In the genomic region with DNA sequence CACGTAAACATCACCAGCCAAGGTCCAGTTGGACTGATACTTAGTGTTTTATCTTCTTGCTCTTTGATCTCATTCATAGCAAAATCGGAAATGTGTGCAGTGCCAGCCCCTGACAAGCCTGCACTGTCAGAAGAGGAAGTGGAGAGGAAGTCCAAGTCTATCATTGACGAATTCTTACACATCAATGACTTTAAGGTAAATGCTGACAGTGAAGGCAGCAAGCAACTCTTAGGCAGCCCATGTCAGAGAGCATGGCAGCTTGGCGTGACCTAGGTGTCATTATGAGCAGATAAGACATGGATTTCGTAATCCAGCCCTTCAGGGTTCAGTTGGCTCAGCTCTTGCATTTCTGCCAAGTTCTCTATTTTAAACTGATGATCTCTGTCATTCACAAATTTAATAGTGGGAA, we compare ENCODE assay signal across 19 mouse cellular contexts. TPM values are rescaled to one million over a fixed set of nuclear protein-coding genes. Genes with fewer than 3 reads are reported as not detected.
DNase-seq lines count a peak whose midpoint lies in the region; ATAC-seq and TF ChIP-seq lines count a peak whose summit lies in the region.
"Had no signal": no experiment of that assay in that cellular context is flagged by ENCODE, and none has a peak within 500 bp of the region (broad histone marks: within the 10 kb centered on the region; RNA-seq: fewer than 3 reads in every experiment).

No protein-coding gene starts in this region.

- DNase-seq in heart, adult 8-10 months (ENCODE audit: low spot score) = peak; percentile 11
- DNase-seq in heart, embryonic 10.5 days (ENCODE audit: low spot score) = no peak
- peak; percentile 12 for DNase-seq in A20 (ENCODE audit: low read depth, low spot score)
- peak; percentile 6 for DNase-seq in adipocyte (ENCODE audit: low spot score)
- no peak for DNase-seq in forebrain, embryonic 14.5 days (ENCODE audit: low spot score)
- DNase-seq in kidney, adult 2 months = no peak
- DNase-seq: cerebellum, postnatal 10 days; kidney, adult 11 months; kidney, postnatal 10 days; layer of hippocampus, adult 9-11 months; right cerebral cortex, postnatal 14 days; thymus, postnatal 36 days had no signal

- 79% methylated on average over 5 of the region's 5 CpGs for WGBS in heart, embryonic 10.5 days
- 45% methylated on average over 5 of the region's 5 CpGs for WGBS in intestine, postnatal 0 days
- WGBS in forebrain, embryonic 14.5 days = 89% methylated on average over 5 of the region's 5 CpGs
- WGBS in midbrain, embryonic 15.5 days = 91% methylated on average over 5 of the region's 5 CpGs
- 63% methylated on average over 5 of the region's 5 CpGs for WGBS in kidney, adult 2 months

- TF ChIP-seq POLR2A in kidney, adult 2 months (IDR thresholded peaks at IDR 0.05; ENCODE audit: low read depth, low read length) = no peak

- H3K9me3 ChIP-seq in heart, embryonic 10.5 days = no peaks in the 10 kb centered on the region
- H3K9me3 ChIP-seq in intestine, postnatal 0 days (ENCODE audit: control insufficient read depth) = no peaks in the 10 kb centered on the region
- H3K9me3 ChIP-seq in forebrain, embryonic 14.5 days (replicated peaks; ENCODE audit: control insufficient read depth, low read length) = no peaks in the 10 kb centered on the region
- no peaks in the 10 kb centered on the region for H3K9me3 ChIP-seq in midbrain, embryonic 15.5 days
- H3K9me3 ChIP-seq: forebrain, embryonic 12.5 days; G1E; hindbrain, embryonic 13.5 days; lung, embryonic 15.5 days had no signal

- no peak for TF ChIP-seq CTCF in intestine, postnatal 0 days (IDR thresholded peaks at IDR 0.05; ENCODE audit: low read depth)
- TF ChIP-seq CTCF in kidney, adult 2 months (conservative IDR thresholded peaks at IDR 0.05; ENCODE audit: insufficient read depth, insufficient read length, low read depth, low read length) = no peak

- H3K27ac ChIP-seq in heart, embryonic 10.5 days = no peak overlapping the region
- H3K27ac ChIP-seq in intestine, postnatal 0 days (ENCODE audit: low read depth, low read length) = peak overlapping the region; percentile 85; the same call in 1 of the 2 replicates
- H3K27ac ChIP-seq in forebrain, embryonic 14.5 days (ENCODE audit: low read depth, low read length) = no peak overlapping the region
- H3K27ac ChIP-seq in midbrain, embryonic 15.5 days = no peak overlapping the region
- no peak overlapping the region for H3K27ac ChIP-seq in kidney, adult 2 months (ENCODE audit: insufficient read depth, low read depth, low read length)
- H3K27ac ChIP-seq: forebrain, embryonic 12.5 days; hindbrain, embryonic 13.5 days; lung, embryonic 15.5 days had no signal

- H3K4me1 ChIP-seq in heart, embryonic 10.5 days = peaks cover 7% of the 10 kb centered on the region; the same call in 1 of the 2 replicates
- H3K4me1 ChIP-seq in intestine, postnatal 0 days (replicated peaks; ENCODE audit: control insufficient read depth, insufficient read depth, low read length) = no peaks in the 10 kb centered on the region
- no peaks in the 10 kb centered on the region for H3K4me1 ChIP-seq in forebrain, embryonic 14.5 days (ENCODE audit: control insufficient read depth, insufficient read depth, low read length)
- no peaks in the 10 kb centered on the region for H3K4me1 ChIP-seq in midbrain, embryonic 15.5 days
- H3K4me1 ChIP-seq in kidney, adult 2 months (ENCODE audit: control insufficient read depth, insufficient read depth, low read length) = no peaks in the 10 kb centered on the region
- H3K4me1 ChIP-seq: forebrain, embryonic 12.5 days; hindbrain, embryonic 13.5 days; lung, embryonic 15.5 days had no signal

- no peak overlapping the region for H3K9ac ChIP-seq in intestine, postnatal 0 days (ENCODE audit: low read depth, low read length)
- H3K9ac ChIP-seq in forebrain, embryonic 14.5 days (ENCODE audit: low read length) = no peak overlapping the region
- H3K9ac ChIP-seq in midbrain, embryonic 15.5 days = no peak overlapping the region
- H3K9ac ChIP-seq: forebrain, embryonic 12.5 days; hindbrain, embryonic 13.5 days; lung, embryonic 15.5 days had no signal

- no peaks in the 10 kb centered on the region for H3K27me3 ChIP-seq in heart, embryonic 10.5 days (ENCODE audit: insufficient read depth, poor library complexity, severe bottlenecking)
- no peaks in the 10 kb centered on the region for H3K27me3 ChIP-seq in intestine, postnatal 0 days (replicated peaks; ENCODE audit: control insufficient read depth, insufficient read depth, low read length)
- no peaks in the 10 kb centered on the region for H3K27me3 ChIP-seq in forebrain, embryonic 14.5 days (replicated peaks; ENCODE audit: control insufficient read depth, insufficient read depth, low read length)
- H3K27me3 ChIP-seq in midbrain, embryonic 15.5 days (replicated peaks) = no peaks in the 10 kb centered on the region
- H3K27me3 ChIP-seq in kidney, adult 2 months (replicated peaks; ENCODE audit: control insufficient read depth, insufficient read depth, low read length) = no peaks in the 10 kb centered on the region
- H3K27me3 ChIP-seq: forebrain, embryonic 12.5 days; hindbrain, embryonic 13.5 days; lung, embryonic 15.5 days had no signal

- ATAC-seq in intestine, postnatal 0 days = peak; percentile 87
- no peak for ATAC-seq in forebrain, embryonic 14.5 days
- no peak for ATAC-seq in midbrain, embryonic 15.5 days (replicated peaks)
- ATAC-seq: CD4-positive, CD25-positive, alpha-beta regulatory T cell, adult 4 months had no signal

- no peak overlapping the region for H3K4me2 ChIP-seq in intestine, postnatal 0 days (replicated peaks; ENCODE audit: low read depth)
- no peak overlapping the region for H3K4me2 ChIP-seq in forebrain, embryonic 14.5 days (ENCODE audit: low read length)
- no peak overlapping the region for H3K4me2 ChIP-seq in midbrain, embryonic 15.5 days
- H3K4me2 ChIP-seq: forebrain, embryonic 12.5 days; hindbrain, embryonic 13.5 days; lung, embryonic 15.5 days had no signal

- H3K36me3 ChIP-seq in heart, embryonic 10.5 days = peaks cover 95% of the 10 kb centered on the region
- peaks cover 79% of the 10 kb centered on the region for H3K36me3 ChIP-seq in intestine, postnatal 0 days (ENCODE audit: control insufficient read depth, insufficient read depth)
- peaks cover 89% of the 10 kb centered on the region for H3K36me3 ChIP-seq in forebrain, embryonic 14.5 days (ENCODE audit: control insufficient read depth, insufficient read depth, low read length)
- peaks cover 69% of the 10 kb centered on the region for H3K36me3 ChIP-seq in midbrain, embryonic 15.5 days (replicated peaks)
- H3K36me3 ChIP-seq in kidney, adult 2 months (ENCODE audit: control insufficient read depth, insufficient read depth, low read length) = peaks cover 7% of the 10 kb centered on the region

- no peak overlapping the region for H3K4me3 ChIP-seq in heart, embryonic 10.5 days
- no peak overlapping the region for H3K4me3 ChIP-seq in intestine, postnatal 0 days (ENCODE audit: low read depth, low read length)
- no peak overlapping the region for H3K4me3 ChIP-seq in forebrain, embryonic 14.5 days (ENCODE audit: low read depth, low read length)
- no peak overlapping the region for H3K4me3 ChIP-seq in midbrain, embryonic 15.5 days
- no peak overlapping the region for H3K4me3 ChIP-seq in kidney, adult 2 months (ENCODE audit: insufficient read depth, low read depth, low read length)
- H3K4me3 ChIP-seq: forebrain, embryonic 12.5 days; hindbrain, embryonic 13.5 days; lung, embryonic 15.5 days had no signal

RNA-seq across cellular contexts. Expression of a gene that starts 31.5 kb away (rescaled TPM):
- 10 to 100 TPM; 81.4 to 89.4 (median 84.4) TPM for total RNA-seq in heart, adult 8-10 months (2022)
- polyA plus RNA-seq in heart, embryonic 10.5 days (2016; fragmentation: Nextera tagmentation; extraction: Ambion mirVana) = 90.6 and 104 TPM in 2 replicates
- 75.5 and 83.4 TPM in 2 replicates for polyA plus RNA-seq in intestine, postnatal 0 days (2015; fragmentation: Nextera tagmentation; extraction: Ambion mirVana)
- polyA plus RNA-seq in forebrain, embryonic 14.5 days (2014; fragmentation: Nextera tagmentation; extraction: Ambion mirVana) = 257 and 277 TPM in 2 replicates
- polyA plus RNA-seq in midbrain, embryonic 15.5 days (2015; fragmentation: Nextera tagmentation; extraction: Ambion mirVana) = 205 and 219 TPM in 2 replicates
- 53.1 and 59.5 TPM in 2 replicates for polyA plus RNA-seq in kidney, adult 2 months (2012; rRNA removed)

Comparison
In these comparisons a context has a peak if more than half of its experiments do, and no peak if none do; other contexts are left out.
1. DNase-seq: peak in heart, adult 8-10 months (single experiment), A20 (single experiment) and adipocyte (single experiment); none in heart, embryonic 10.5 days (single experiment), forebrain, embryonic 14.5 days (single experiment) and kidney, adult 2 months (single experiment).